In the genomic region with DNA sequence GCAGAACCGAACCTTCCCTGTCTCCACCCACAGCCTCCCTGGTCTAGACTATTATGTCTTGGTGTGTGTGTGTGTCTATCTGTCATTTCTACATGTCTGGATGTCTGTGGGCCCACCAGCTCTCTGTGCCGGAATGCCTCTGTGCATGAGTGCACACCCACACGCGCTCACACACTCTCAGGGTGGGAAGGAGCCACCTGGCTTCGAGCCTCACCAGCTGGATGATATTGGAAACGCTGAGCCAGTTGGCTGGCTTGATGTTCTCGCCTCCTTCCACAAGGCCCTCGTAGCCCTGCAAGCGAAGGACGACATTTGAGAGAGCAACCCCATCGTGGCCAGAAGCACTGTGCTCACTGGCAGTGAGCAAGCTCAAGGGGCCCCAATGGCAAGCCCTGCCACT, we compare ENCODE assay signal across 10 mouse cellular contexts. TPM values are rescaled to one million over a fixed set of nuclear protein-coding genes. Genes with fewer than 3 reads are reported as not detected.
A peak's percentile ranks its signal among the peaks of the same experiment; 100 is the strongest.
DNase-seq lines count a peak whose midpoint lies in the region; ATAC-seq lines count a peak whose summit lies in the region.
"Had no signal": no experiment of that assay in that cellular context is flagged by ENCODE, and none has a peak within 500 bp of the region (broad histone marks: within the 10 kb centered on the region; RNA-seq: fewer than 3 reads in every experiment).

No protein-coding gene starts in this region.

- peak; percentile 95 for DNase-seq in brain, adult 2 months (ENCODE audit: low read depth, low spot score)
- peak; percentile 62 for DNase-seq in heart, postnatal 14 days
- DNase-seq in left cerebral cortex, adult 8-10 months (ENCODE audit: low spot score in 2 of 2), result peak; percentile 72 to 97
- DNase-seq in thymus, postnatal 4 days, result no peak
- DNase-seq in thymus, postnatal 14 days, result no peak
- no peak for DNase-seq in ovary, postnatal 10 days (ENCODE audit: low spot score)
- DNase-seq in thymus, postnatal 36 days, result no peak
- DNase-seq: cerebellum, adult 8-10 months had no signal

- intact Hi-C loops in heart, postnatal 14 days (cut with DNase I), result no loop called here

- peak; percentile 78 for ATAC-seq in frontal cortex, adult (ENCODE audit: low TSS enrichment)

RNA-seq across cellular contexts. Expression of a gene that starts 8.1 kb away (rescaled TPM):
- 100 to 1,000 TPM; 104 to 107 TPM for total RNA-seq in heart, postnatal 14 days (2021)
- 100 to 1,000 TPM; 149 to 184 (median 161) TPM for total RNA-seq in left cerebral cortex, adult 8-10 months (2022)

RNA-seq across cellular contexts. Expression of a gene that starts 23.5 kb away (rescaled TPM):
- 10 to 100 TPM in 1 of 2 experiments, 1 to 10 TPM in 1; 8.1 to 10.2 TPM for total RNA-seq in heart, postnatal 14 days (2021)
- total RNA-seq in left cerebral cortex, adult 8-10 months (2022), result 10 to 100 TPM; 28.1 to 37.1 (median 34.4) TPM

RNA-seq across cellular contexts. Expression of a gene that starts 31.4 kb away (rescaled TPM):
- 1 to 10 TPM in 1 of 2 experiments, under 1 TPM in 1; 0.34 to 1.5 TPM for total RNA-seq in heart, postnatal 14 days (2021)
- total RNA-seq in left cerebral cortex, adult 8-10 months (2022), result 10 to 100 TPM; 49.9 to 64.9 (median 51.2) TPM

RNA-seq across cellular contexts. Expression of a gene that starts 40.0 kb away (rescaled TPM):
- not detected for total RNA-seq in heart, postnatal 14 days (2021)
- total RNA-seq in left cerebral cortex, adult 8-10 months (2022), result 1 to 10 TPM in 1 of 4 experiments, under 1 TPM in 1, not detected in 2; 0.77 to 1.4 TPM

RNA-seq across cellular contexts. Expression of a gene that starts 41.6 kb away (rescaled TPM):
- total RNA-seq in heart, postnatal 14 days (2021), result under 1 TPM in 1 of 2 experiments, not detected in 1; 0.12 TPM
- under 1 TPM in 3 of 4 experiments, not detected in 1; 0.23 to 0.97 (median 0.37) TPM for total RNA-seq in left cerebral cortex, adult 8-10 months (2022)
- total RNA-seq: adrenal gland, adult 18-20 months had no signal

Comparison
In these comparisons a context has a peak if more than half of its experiments do, and no peak if none do; other contexts are left out.
1. DNase-seq: peak in brain, adult 2 months (single experiment), heart, postnatal 14 days (2 of 2) and left cerebral cortex, adult 8-10 months (2 of 2); none in thymus, postnatal 4 days (single experiment), thymus, postnatal 14 days (single experiment), ovary, postnatal 10 days (single experiment) and thymus, postnatal 36 days (0 of 2).
2. RNA of a gene that starts 31.4 kb away (total RNA-seq): 49.9 to 64.9 TPM in left cerebral cortex, adult 8-10 months; 0.34 to 1.5 TPM in heart, postnatal 14 days; every median in the first group is over 10 times any median in the second.